Mouse (Mus musculus): ENCODE measurements around the gene Krt88. TPM values are rescaled to one million over a fixed set of nuclear protein-coding genes. Genes with fewer than 3 reads are reported as not detected.

The Krt88 gene
- total RNA-seq (2021), result not detected

DNA sequence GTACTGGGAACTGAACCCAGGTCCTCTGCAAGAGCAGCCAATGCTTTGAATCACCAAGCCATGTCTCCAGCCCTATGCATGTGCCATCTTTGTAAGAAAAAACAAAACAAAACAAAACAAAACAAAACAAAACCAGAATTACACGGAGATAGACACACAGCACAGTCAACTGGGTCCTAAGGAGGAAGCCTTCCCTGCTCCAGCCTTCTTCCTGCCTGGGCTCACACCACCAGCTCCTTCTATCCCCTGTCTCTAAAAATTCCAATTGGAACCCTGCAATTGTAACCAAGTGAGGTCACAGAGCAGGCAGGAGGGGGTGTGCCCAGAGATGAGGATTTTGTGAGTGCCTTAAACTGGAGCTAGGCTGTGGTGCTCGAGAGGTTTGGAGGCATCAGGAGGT is at the start of gene Krt88:
TSS of gene Krt88 (plus strand) at position 301 of the 400 bp plus-strand sequence.
- DNase-seq (ENCODE audit: extremely low spot score in 1 of 2, low spot score in 1 of 2), result no peak

DNA sequence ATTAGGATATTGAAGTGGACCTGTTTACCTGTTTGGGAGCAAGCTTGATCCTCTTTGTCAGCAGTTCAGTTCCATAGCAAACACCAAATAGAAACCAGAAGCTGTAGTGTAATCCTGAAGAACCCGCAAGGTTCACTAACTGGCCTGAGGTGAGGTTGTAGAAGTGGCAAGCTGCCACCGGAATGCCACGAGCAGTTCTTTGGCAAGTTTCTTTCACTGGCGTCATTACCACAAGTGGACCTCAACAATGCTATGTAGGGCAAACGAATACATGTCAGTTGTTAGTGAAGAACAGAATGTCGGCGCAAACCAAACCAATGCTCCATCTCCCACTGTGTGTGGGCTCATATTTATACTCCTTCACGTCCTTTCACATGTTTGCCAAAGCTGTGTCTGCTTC is 49.3 kb upstream of the Krt88 start:
- DNase-seq (ENCODE audit: extremely low spot score in 1 of 2, low spot score in 1 of 2), result no peak

DNA sequence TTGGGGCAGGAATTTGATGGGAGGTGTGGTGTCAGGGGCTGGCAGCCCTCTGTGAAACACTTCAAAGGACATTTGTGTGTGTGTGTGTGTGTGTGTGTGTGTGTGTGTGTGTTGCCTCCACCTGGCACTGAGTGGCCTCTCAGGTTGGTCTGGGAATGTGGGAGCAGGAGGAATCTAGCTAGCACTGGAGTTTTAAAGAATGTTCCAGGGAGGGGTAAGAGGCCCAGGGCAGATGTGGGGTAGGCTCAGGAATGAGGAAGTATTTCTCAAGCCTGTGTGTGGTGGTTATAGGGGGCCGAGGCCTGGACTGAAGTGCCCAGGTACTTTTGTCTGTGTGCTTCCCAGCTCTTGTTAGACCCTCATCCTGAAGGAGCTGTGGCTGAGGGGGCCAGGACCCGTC is 36.8 kb upstream of the Krt88 start, which contains the start of gene Krt7:
TSS of gene Krt7 (plus strand) at position 269 of the 400 bp plus-strand sequence.
- no peak for DNase-seq (ENCODE audit: extremely low spot score in 1 of 2, low spot score in 1 of 2)

- DNase-seq (ENCODE audit: extremely low spot score in 1 of 2, low spot score in 1 of 2), result no peak
These were observed 35.4 kb upstream of the Krt88 start for GRCm38 (mm10) chr15:101412188-101412587.

- DNase-seq (ENCODE audit: extremely low spot score in 1 of 2, low spot score in 1 of 2), result no peak
These were observed 33.5 kb upstream of the Krt88 start for GRCm38 (mm10) chr15:101413916-101414635.

GRCm38 (mm10) chr15:101414807-101415565 is 32.6 kb upstream of the Krt88 start:
- no peak for DNase-seq (ENCODE audit: extremely low spot score in 1 of 2, low spot score in 1 of 2)

DNA sequence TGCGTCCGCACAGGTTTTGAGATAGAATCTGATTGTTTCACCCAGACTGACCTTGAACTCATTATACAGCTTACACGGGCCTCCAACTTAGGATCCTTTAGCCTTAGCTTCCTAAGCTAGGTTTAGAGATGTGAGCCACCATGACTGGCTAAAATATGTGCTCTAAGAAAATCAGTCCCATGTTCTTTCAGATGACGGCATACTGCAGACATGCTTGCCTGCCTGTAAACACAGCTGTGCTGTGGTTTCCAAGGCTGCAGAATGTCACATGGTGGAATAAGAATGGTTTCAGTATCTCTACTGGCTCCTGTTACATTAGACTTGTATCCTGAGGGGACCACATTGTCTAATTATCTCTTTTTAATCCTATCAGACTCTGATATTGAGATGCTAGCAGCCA is 28.6 kb upstream of the Krt88 start:
- no peak for DNase-seq (ENCODE audit: extremely low spot score in 1 of 2, low spot score in 1 of 2)

DNA sequence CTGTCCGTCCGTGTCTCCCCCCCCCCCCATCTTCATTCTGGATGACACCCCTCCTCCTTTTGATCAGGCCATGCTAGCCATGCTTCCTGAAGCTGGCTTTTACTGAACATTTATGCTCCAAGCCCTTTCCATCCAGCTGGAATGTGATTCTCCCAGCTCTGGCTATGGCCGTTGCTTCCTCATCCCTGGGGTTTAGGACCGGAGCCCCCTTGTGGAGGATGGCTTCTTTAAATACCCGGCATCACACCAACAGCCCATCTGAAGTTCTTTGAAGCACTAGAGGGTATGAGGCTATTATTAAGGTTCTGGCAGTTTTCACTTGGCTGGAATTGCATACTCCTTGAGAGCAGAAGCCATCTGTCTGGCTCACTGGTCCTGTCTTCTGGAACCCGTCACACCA is 26.6 kb upstream of the Krt88 start:
- no peak for DNase-seq (ENCODE audit: extremely low spot score in 1 of 2, low spot score in 1 of 2)

GRCm38 (mm10) chr15:101424914-101425313 is 22.6 kb upstream of the Krt88 start:
- no peak for DNase-seq (ENCODE audit: extremely low spot score in 1 of 2, low spot score in 1 of 2)

DNA sequence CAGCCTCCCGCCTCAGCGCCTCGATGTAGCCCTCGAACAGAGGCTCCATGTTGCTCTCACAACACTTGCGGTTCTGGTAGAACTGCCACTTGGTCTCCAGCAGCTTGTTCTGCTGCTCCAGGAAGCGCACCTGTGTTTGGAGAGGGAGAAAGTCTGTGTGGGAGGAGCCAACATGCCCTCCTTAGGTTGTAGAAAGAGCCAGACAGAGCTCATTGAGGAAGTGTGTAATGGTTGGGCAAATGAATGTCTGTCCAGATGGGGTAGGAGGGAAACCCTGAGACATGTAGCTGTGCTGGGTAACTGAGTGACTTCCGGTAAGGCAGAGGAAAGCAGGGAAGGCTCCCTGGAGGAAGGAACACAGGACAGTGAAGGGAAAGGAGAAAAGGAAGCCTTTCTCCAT is 10.9 kb upstream of the Krt88 start:
- DNase-seq (ENCODE audit: extremely low spot score in 1 of 2, low spot score in 1 of 2), result no peak

DNA sequence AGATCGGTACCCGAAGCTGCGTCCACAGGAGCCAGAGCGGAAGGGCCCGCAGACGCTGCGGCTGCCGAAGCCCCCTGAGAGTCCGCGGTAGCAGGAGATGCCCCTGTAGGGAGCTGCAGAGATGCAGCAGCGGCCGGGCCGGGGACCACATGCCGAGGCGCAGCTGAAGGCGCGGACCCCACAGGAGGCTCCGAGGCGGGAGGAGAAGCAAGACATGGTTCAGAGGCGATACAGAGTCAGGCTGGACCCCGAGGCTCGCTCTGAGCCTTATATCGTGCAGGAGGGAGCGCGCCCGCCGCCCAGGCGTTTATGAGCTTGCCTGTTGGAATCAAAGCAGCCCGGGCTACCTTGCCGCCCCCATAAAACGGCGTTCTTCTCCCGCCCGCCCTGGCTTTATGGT is 9.0 kb upstream of the Krt88 start, which contains the start of gene Krt87:
TSS of gene Krt87 (minus strand) at position 250 of the 400 bp plus-strand sequence.
- DNase-seq (ENCODE audit: extremely low spot score in 1 of 2, low spot score in 1 of 2), result no peak

GRCm38 (mm10) chr15:101440837-101441236 is 6.7 kb upstream of the Krt88 start:
- DNase-seq (ENCODE audit: extremely low spot score in 1 of 2, low spot score in 1 of 2), result peak in 1 of 2 experiments; percentile 22

- DNase-seq (ENCODE audit: extremely low spot score in 1 of 2, low spot score in 1 of 2), result no peak
These were observed 972 bp upstream of the Krt88 start for GRCm38 (mm10) chr15:101446572-101446971.

GRCm38 (mm10) chr15:101453093-101453736 is 5.7 kb downstream of the Krt88 start:
- peak; percentile 62 to 84 for DNase-seq (ENCODE audit: extremely low spot score in 1 of 2, low spot score in 1 of 2)

DNA sequence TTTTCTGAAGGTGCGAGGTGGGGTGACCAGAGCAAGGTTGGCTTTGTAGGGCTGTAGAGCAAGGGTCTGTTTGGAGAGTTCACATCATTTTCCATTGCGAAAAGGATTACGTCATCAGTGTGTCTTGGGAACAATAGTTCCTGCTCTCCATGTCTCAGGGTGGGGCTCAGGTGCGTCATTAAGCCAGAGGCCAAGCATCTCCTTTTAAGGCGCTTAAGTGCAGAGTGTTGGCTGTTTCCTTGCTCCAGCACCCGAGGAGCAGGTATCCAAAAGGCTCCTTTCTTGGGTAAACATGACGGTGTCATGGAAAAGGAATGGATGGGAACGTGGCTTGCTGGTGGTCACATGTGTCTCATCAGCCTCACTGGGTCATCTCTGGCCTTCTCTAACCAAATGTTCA is 7.2 kb downstream of the Krt88 start:
- no peak for DNase-seq (ENCODE audit: extremely low spot score in 1 of 2, low spot score in 1 of 2)

- DNase-seq (ENCODE audit: extremely low spot score in 1 of 2, low spot score in 1 of 2), result no peak
These were observed 7.7 kb downstream of the Krt88 start for GRCm38 (mm10) chr15:101455292-101455691.

GRCm38 (mm10) chr15:101455891-101456290 is 8.3 kb downstream of the Krt88 start:
- no peak for DNase-seq (ENCODE audit: extremely low spot score in 1 of 2, low spot score in 1 of 2)

DNA sequence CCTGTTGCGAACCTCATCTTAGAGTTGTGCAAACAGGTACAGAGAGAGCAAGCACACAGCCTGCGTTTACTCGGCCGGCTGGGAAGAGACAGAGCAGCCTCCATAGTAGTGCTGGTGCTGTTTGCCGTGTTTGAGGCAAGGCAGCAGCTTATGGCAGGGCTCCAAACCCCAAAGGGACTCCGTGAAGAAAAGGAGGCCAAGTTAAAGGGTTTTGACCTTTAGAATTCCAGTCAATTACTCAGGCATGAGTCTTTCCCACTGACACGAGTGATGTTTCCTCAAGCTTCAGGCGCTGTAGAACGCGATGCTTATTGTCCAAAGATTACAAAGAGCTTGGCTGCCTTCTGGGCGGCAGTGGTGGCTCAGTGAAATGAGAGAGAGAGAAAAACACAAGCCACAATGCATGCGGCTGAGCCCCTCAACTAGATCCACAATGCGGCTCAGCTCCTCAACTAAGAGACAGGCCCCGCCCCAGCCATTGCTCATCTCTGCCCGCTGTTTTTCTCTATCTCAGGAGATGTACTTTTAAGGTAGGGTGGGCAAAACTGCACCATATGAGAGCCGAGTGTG is 10.9 kb downstream of the Krt88 start:
- DNase-seq (ENCODE audit: extremely low spot score in 1 of 2, low spot score in 1 of 2), result no peak

DNA sequence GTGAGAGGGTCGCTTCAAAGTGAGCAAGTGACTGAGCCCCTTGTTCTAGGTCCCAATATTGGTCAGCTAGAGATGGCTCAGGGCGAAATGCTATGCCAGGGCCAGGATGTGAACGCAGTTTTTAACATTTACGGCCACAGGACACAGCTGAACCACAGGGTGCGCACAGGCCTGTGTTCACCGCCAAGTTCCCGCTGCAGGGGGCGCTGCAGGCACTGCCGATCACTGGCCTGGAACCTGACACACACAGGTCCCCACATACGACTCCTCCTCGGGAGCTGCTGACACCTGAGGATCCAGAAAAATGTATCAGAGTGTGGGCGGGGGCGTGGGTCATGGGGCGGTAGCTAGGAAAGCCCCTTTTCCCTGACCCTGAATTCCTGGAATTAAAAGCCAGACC is 11.7 kb downstream of the Krt88 start:
- no peak for DNase-seq (ENCODE audit: extremely low spot score in 1 of 2, low spot score in 1 of 2)

GRCm38 (mm10) chr15:101463651-101464050 is 16.1 kb downstream of the Krt88 start, which contains the start of gene Krt81:
TSS of gene Krt81 (minus strand) at chr15:101463751.
- DNase-seq (ENCODE audit: extremely low spot score in 1 of 2, low spot score in 1 of 2), result no peak

- no peak for DNase-seq (ENCODE audit: extremely low spot score in 1 of 2, low spot score in 1 of 2)
These were observed 21.5 kb downstream of the Krt88 start for GRCm38 (mm10) chr15:101469093-101469492.
